Mouse (Mus musculus) ES-Bruce4 (cell line): ENCODE results near the gene Ddx42. TPM values are rescaled to one million over a fixed set of nuclear protein-coding genes. Genes with fewer than 3 reads are reported as not detected.

Source experiments
- H3K27ac ChIP-seq: 2 replicates; pipeline ENCODE4 v1.5.1; 2012; ENCODE audit warnings: low read length, inconsistent platforms; ENCODE audit not compliant: insufficient read depth
- H3K27me3 ChIP-seq: 2 replicates; pipeline ENCODE4 v1.6.1; 2012; ENCODE audit warnings: mild to moderate bottlenecking, low read length, inconsistent platforms; ENCODE audit not compliant: control insufficient read depth, poor library complexity, insufficient read depth, severe bottlenecking
- H3K36me3 ChIP-seq: 2 replicates; pipeline ENCODE4 v1.6.1; 2012; ENCODE audit warnings: inconsistent platforms, mild to moderate bottlenecking, low read length, moderate library complexity; ENCODE audit not compliant: control insufficient read depth, poor library complexity, insufficient read depth, severe bottlenecking
- H3K4me1 ChIP-seq: one replicate; pipeline ENCODE4 v1.8.1; 2011; ENCODE audit warnings: low read length; ENCODE audit not compliant: control insufficient read depth, insufficient read depth
- H3K4me3 ChIP-seq: 2 replicates; pipeline ENCODE4 v1.5.1; 2011; ENCODE audit warnings: low read depth, mild to moderate bottlenecking, low read length
- H3K9ac ChIP-seq: 2 replicates; pipeline ENCODE4 v1.6.1; 2012; ENCODE audit warnings: low read depth, mild to moderate bottlenecking, inconsistent platforms; ENCODE audit not compliant: poor library complexity, severe bottlenecking
- H3K9me3 ChIP-seq: replicated peaks from 2 replicates; pipeline ENCODE4 v1.6.1; 2012; ENCODE audit warnings: mild to moderate bottlenecking, low read length, inconsistent platforms; ENCODE audit not compliant: control insufficient read depth, poor library complexity, insufficient read depth, severe bottlenecking
- CTCF ChIP-seq: IDR thresholded peaks from one replicate; pipeline ENCODE4 v1.8.1; 2011; ENCODE audit warnings: low read depth, low read length
- EP300 ChIP-seq: IDR thresholded peaks from 2 replicates; pipeline ENCODE4 v1.6.1; 2011; ENCODE audit warnings: low read depth, low read length; ENCODE audit not compliant: insufficient read depth
- POLR2A ChIP-seq: IDR thresholded peaks from one replicate; pipeline ENCODE4 v1.8.1; 2011; ENCODE audit warnings: low read length; ENCODE audit not compliant: insufficient read depth
- polyA plus RNA-seq: library from polyadenylated mRNA; stranded (reverse); fragments of >200 nt; gene quantifications from 2 replicates; pipeline ENCODE4 v1.2.4, GENCODE M21; 2011; ENCODE audit warnings: low read depth; ENCODE audit not compliant: missing spikeins, insufficient read depth, insufficient read length

Ddx42 gene
- polyA plus RNA-seq, 1 experiment, result 75.4 TPM

- no peaks in the 10 kb centered on the region for H3K9me3 ChIP-seq
- peak overlapping the region; percentile 24; the same call in 1 of the 2 replicates for H3K9ac ChIP-seq
- H3K4me1 ChIP-seq, result no peaks in the 10 kb centered on the region
- peaks cover 27% of the 10 kb centered on the region for H3K36me3 ChIP-seq
- H3K27me3 ChIP-seq, result no peaks in the 10 kb centered on the region
- TF ChIP-seq EP300, result no peak
- TF ChIP-seq CTCF, result no peak
- no peak for TF ChIP-seq POLR2A
- no peak overlapping the region for H3K4me3 ChIP-seq
- peak overlapping the region; percentile 78 for H3K27ac ChIP-seq
Measured at GRCm38 (mm10) chr11:106268326-106269059, 51.8 kb downstream of the Ddx42 start.

- Histone ChIP-seq H3K27me3 (no peaks in the 10 kb centered on the region), H3K9ac (0 out of 2 replicates have a peak overlapping the region, but pooled peaks have one; percentile 24), H3K27ac (peak overlapping the region; percentile 86), H3K4me1 (no peaks in the 10 kb centered on the region), H3K4me3 (0 out of 2 replicates have a peak overlapping the region, but pooled peaks have one; percentile 5), H3K9me3 (no peaks in the 10 kb centered on the region), H3K36me3 (peaks cover 21% of the 10 kb centered on the region)
- peak; percentile 82; the same call in 1 of the 2 replicates for TF ChIP-seq EP300
- TF ChIP-seq CTCF, result no peak
Measured at GRCm38 (mm10) chr11:106269060-106269431, 52.3 kb downstream of the Ddx42 start.

GRCm38 (mm10) chr11:106271131-106271793 is 54.5 kb downstream of the Ddx42 start:
- peak overlapping the region; percentile 95 for H3K4me3 ChIP-seq
- peaks cover 8% of the 10 kb centered on the region for H3K4me1 ChIP-seq

GRCm38 (mm10) chr11:106271794-106272643 is 55.3 kb downstream of the Ddx42 start:
- no peaks in the 10 kb centered on the region for H3K27me3 ChIP-seq
- H3K9ac ChIP-seq, result peak overlapping the region; percentile 98
- peaks cover 8% of the 10 kb centered on the region for H3K4me1 ChIP-seq
- no peak for TF ChIP-seq POLR2A
- no peak for TF ChIP-seq CTCF
- no peak for TF ChIP-seq EP300
- no peaks in the 10 kb centered on the region for H3K36me3 ChIP-seq
- peak overlapping the region; percentile 30; the same call in 1 of the 2 replicates for H3K27ac ChIP-seq
- H3K9me3 ChIP-seq, result no peaks in the 10 kb centered on the region
- H3K4me3 ChIP-seq, result peak overlapping the region; percentile 95

More at GRCm38 (mm10) chr11:106271131-106271793, 54.5 kb downstream of the Ddx42 start:
- Histone ChIP-seq H3K27ac (no peak overlapping the region), H3K9me3 (no peaks in the 10 kb centered on the region), H3K36me3 (peaks cover 3% of the 10 kb centered on the region), H3K9ac (peak overlapping the region; percentile 98), H3K27me3 (no peaks in the 10 kb centered on the region)
- no peak for TF ChIP-seq EP300
- no peak for TF ChIP-seq CTCF
- TF ChIP-seq POLR2A, result no peak

- Histone ChIP-seq H3K9ac (peak within 1 kb of the TSS; percentile 98), H3K4me1 (peaks cover 8% of the 10 kb centered on the region), H3K27ac (peak within 1 kb of the TSS; percentile 66), H3K36me3 (no peaks in the 10 kb centered on the region), H3K27me3 (no peaks in the 10 kb centered on the region), H3K9me3 (no peaks in the 10 kb centered on the region), H3K4me3 (peak within 1 kb of the TSS; percentile 95)
- TF ChIP-seq POLR2A (peak; percentile 62), CTCF (no peak)
Measured at GRCm38 (mm10) chr11:106272644-106273310, 56.1 kb downstream of the Ddx42 start, which contains the start of gene Smarcd2. TSS of gene Smarcd2 (minus strand) at chr11:106272972.
